Mouse (Mus musculus): ENCODE results near the gene Tssc4. TPM values are rescaled to one million over a fixed set of nuclear protein-coding genes. Genes with fewer than 3 reads are reported as not detected.

Gene Tssc4
- total and polyA plus RNA-seq, 2 experiments from 2014 or later: 102 to 118 TPM

- Histone ChIP-seq H3K4me2 (ENCODE audit: low read depth, low read length) (peak within 1 kb of the TSS; percentile 87), H3K4me1 (ENCODE audit: insufficient read depth, low read length) (peaks cover 43% of the 10 kb centered on the region), H3K9me3 (ENCODE audit: low read length) (no peaks in the 10 kb centered on the region), H3K36me3 (ENCODE audit: insufficient read depth, low read length) (no peaks in the 10 kb centered on the region), H3K4me3 (ENCODE audit: low read length) (peak within 1 kb of the TSS; percentile 97), H3K27me3 (ENCODE audit: insufficient read depth, low read length) (no peaks in the 10 kb centered on the region), H3K27ac (peak within 1 kb of the TSS; percentile 95), H3K9ac (replicated peaks; ENCODE audit: low read length) (peak within 1 kb of the TSS; percentile 96)
- under 1% methylated on average over 37 of the region's 37 CpGs for WGBS
- DNase-seq (ENCODE audit: low spot score) (peak; percentile 85), ATAC-seq (peak; percentile 78)
- no peak for TF ChIP-seq CTCF (IDR thresholded peaks at IDR 0.05; ENCODE audit: low read depth)
Observed at GRCm38 (mm10) chr7:143052626-143053007, 16.4 kb upstream of the Tssc4 start, which contains the start of gene Cd81. Cd81 (plus strand) TSS chr7:143052739.

GRCm38 (mm10) chr7:143053008-143053899 lies 15.8 kb upstream of the Tssc4 start:
- ATAC-seq (peak; percentile 81), DNase-seq (ENCODE audit: low spot score) (peak; percentile 88)
- no peaks in the 10 kb centered on the region for H3K9me3 ChIP-seq (ENCODE audit: low read length)
- peak overlapping the region; percentile 97 for H3K4me3 ChIP-seq (ENCODE audit: low read length)
- H3K27ac ChIP-seq: peak overlapping the region; percentile 95
- H3K4me1 ChIP-seq (ENCODE audit: insufficient read depth, low read length): peaks cover 43% of the 10 kb centered on the region
- TF ChIP-seq CTCF (IDR thresholded peaks at IDR 0.05; ENCODE audit: low read depth): no peak; the same call in 1 of the 2 replicates
- no peaks in the 10 kb centered on the region for H3K36me3 ChIP-seq (ENCODE audit: insufficient read depth, low read length)
- under 1% methylated on average over 46 of the region's 46 CpGs for WGBS
- peak overlapping the region; percentile 96 for H3K9ac ChIP-seq (replicated peaks; ENCODE audit: low read length)
- peak overlapping the region; percentile 87 for H3K4me2 ChIP-seq (ENCODE audit: low read depth, low read length)
- no peaks in the 10 kb centered on the region for H3K27me3 ChIP-seq (ENCODE audit: insufficient read depth, low read length)

GRCm38 (mm10) chr7:143053961-143054611 lies 15.0 kb upstream of the Tssc4 start:
- Histone ChIP-seq H3K36me3 (ENCODE audit: insufficient read depth, low read length) (no peaks in the 10 kb centered on the region), H3K4me3 (ENCODE audit: low read length) (peak overlapping the region; percentile 97), H3K4me1 (ENCODE audit: insufficient read depth, low read length) (peaks cover 44% of the 10 kb centered on the region), H3K27ac (peak overlapping the region; percentile 95), H3K9ac (replicated peaks; ENCODE audit: low read length) (peak overlapping the region; percentile 96), H3K9me3 (ENCODE audit: low read length) (no peaks in the 10 kb centered on the region), H3K4me2 (ENCODE audit: low read depth, low read length) (peak overlapping the region; percentile 87), H3K27me3 (ENCODE audit: insufficient read depth, low read length) (no peaks in the 10 kb centered on the region)
- WGBS: 41% methylated on average over 11 of the region's 11 CpGs
- ATAC-seq: peak; percentile 18; the same call in 1 of the 2 replicates
- no peak for TF ChIP-seq CTCF (IDR thresholded peaks at IDR 0.05; ENCODE audit: low read depth)
- peak; percentile 27 for DNase-seq (ENCODE audit: low spot score)

- H3K36me3 ChIP-seq (ENCODE audit: insufficient read depth, low read length): no peaks in the 10 kb centered on the region
- 21% methylated on average over 3 of the region's 3 CpGs for WGBS
- TF ChIP-seq CTCF (IDR thresholded peaks at IDR 0.05; ENCODE audit: low read depth): no peak
- ATAC-seq: no peak
- peak overlapping the region; percentile 97 for H3K4me3 ChIP-seq (ENCODE audit: low read length)
- H3K27me3 ChIP-seq (ENCODE audit: insufficient read depth, low read length): no peaks in the 10 kb centered on the region
- peaks cover 49% of the 10 kb centered on the region for H3K4me1 ChIP-seq (ENCODE audit: insufficient read depth, low read length)
- peak overlapping the region; percentile 96 for H3K9ac ChIP-seq (replicated peaks; ENCODE audit: low read length)
- peak overlapping the region; percentile 95 for H3K27ac ChIP-seq
- H3K9me3 ChIP-seq (ENCODE audit: low read length): no peaks in the 10 kb centered on the region
- peak overlapping the region; percentile 87 for H3K4me2 ChIP-seq (ENCODE audit: low read depth, low read length)
- no peak for DNase-seq (ENCODE audit: low spot score)
Observed at GRCm38 (mm10) chr7:143054612-143054965, 14.5 kb upstream of the Tssc4 start.

- Histone ChIP-seq H3K27me3 (ENCODE audit: insufficient read depth, low read length) (no peaks in the 10 kb centered on the region), H3K36me3 (ENCODE audit: insufficient read depth, low read length) (no peaks in the 10 kb centered on the region), H3K4me1 (ENCODE audit: insufficient read depth, low read length) (peaks cover 53% of the 10 kb centered on the region), H3K9ac (replicated peaks; ENCODE audit: low read length) (peak overlapping the region; percentile 96), H3K4me3 (ENCODE audit: low read length) (peak overlapping the region; percentile 97), H3K4me2 (ENCODE audit: low read depth, low read length) (peak overlapping the region; percentile 87), H3K27ac (peak overlapping the region; percentile 95), H3K9me3 (ENCODE audit: low read length) (no peaks in the 10 kb centered on the region)
- WGBS: 80% methylated on average over 3 of the region's 3 CpGs
- ATAC-seq (no peak), DNase-seq (ENCODE audit: low spot score) (no peak)
- no peak for TF ChIP-seq CTCF (IDR thresholded peaks at IDR 0.05; ENCODE audit: low read depth)
Observed at GRCm38 (mm10) chr7:143055001-143055400, 14.0 kb upstream of the Tssc4 start.

- no peak for TF ChIP-seq CTCF (IDR thresholded peaks at IDR 0.05; ENCODE audit: low read depth)
- Histone ChIP-seq H3K9ac (replicated peaks; ENCODE audit: low read length) (peak overlapping the region; percentile 96; the same call in 1 of the 2 replicates), H3K27me3 (ENCODE audit: insufficient read depth, low read length) (no peaks in the 10 kb centered on the region), H3K9me3 (ENCODE audit: low read length) (no peaks in the 10 kb centered on the region), H3K4me3 (ENCODE audit: low read length) (peak overlapping the region; percentile 97), H3K4me2 (ENCODE audit: low read depth, low read length) (peak overlapping the region; percentile 87), H3K27ac (peak overlapping the region; percentile 95), H3K4me1 (ENCODE audit: insufficient read depth, low read length) (peaks cover 54% of the 10 kb centered on the region), H3K36me3 (ENCODE audit: insufficient read depth, low read length) (no peaks in the 10 kb centered on the region)
- DNase-seq (ENCODE audit: low spot score) (peak; percentile 42), ATAC-seq (peak; percentile 57)
- WGBS: 55% methylated on average over 11 of the region's 11 CpGs
Observed at GRCm38 (mm10) chr7:143055499-143056186, 13.4 kb upstream of the Tssc4 start.

All from hindbrain, postnatal 0 days (tissue).